Mouse (Mus musculus): Measurements from ENCODE around the gene Oaf. TPM values are rescaled to one million over a fixed set of nuclear protein-coding genes. Genes with fewer than 3 reads are reported as not detected.

The Oaf gene
- polyA plus RNA-seq (2015; fragmentation: Nextera tagmentation; extraction: Ambion mirVana), result 48.9 and 54.2 TPM in 2 replicates

DNA sequence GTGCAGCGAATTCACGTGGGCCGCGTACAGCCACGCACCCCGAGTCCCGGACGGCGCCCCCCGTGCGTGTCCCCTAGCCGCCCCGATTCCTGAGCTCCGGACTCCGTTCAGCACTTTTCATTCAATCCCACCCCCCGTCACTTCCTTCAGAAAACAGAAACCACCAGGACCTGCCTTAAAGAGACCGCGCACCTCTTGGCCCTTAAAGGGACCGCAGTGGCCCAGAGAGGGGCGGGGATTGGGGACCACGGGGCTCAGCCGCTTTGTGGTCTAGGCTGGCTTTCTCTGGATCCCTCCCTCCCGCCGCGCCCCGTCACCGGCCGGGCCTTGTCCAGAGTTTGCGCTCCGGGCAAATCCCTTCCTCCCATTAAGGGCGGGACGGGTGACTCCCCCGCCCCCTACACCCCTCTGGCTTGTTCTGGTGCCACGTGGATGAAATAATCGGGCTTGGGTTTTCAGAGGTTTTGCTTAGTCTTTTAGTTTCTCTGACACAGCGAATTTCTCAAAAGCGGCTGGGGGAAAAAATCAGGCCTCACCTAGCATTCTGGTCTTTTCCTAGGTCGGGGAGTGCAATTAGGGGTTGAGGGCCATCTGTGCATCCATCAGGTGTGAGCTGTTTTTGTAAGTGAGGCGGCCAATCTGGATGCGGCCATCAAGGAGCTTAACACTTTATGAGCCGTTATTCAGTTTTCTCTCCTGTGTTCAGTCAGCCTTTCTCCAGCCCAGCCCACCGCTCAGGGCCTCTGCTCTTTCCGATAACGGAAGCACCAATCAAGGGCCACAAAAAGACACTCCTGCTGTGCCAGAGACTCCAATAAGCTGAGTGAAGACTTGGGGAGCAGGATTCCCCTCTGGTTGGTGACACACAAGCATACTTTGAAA, at the start of gene Oaf:
Gene Oaf (minus strand): TSS at position 200 of the 882 bp plus-strand sequence.
- H3K4me2 ChIP-seq, result peak within 1 kb of the TSS; percentile 85
- peaks cover 40% of the 10 kb centered on the region for H3K4me1 ChIP-seq
- H3K4me3 ChIP-seq, result peak within 1 kb of the TSS; percentile 90
- no peaks in the 10 kb centered on the region for H3K27me3 ChIP-seq
- WGBS, result 2% methylated on average over 43 of the region's 44 CpGs
- peak within 1 kb of the TSS; percentile 90 for H3K27ac ChIP-seq
- H3K9me3 ChIP-seq, result no peaks in the 10 kb centered on the region
- ATAC-seq (ENCODE audit: borderline replicate concordance, extremely low read depth, low FRiP score, low TSS enrichment), result peak; percentile 93
- H3K9ac ChIP-seq, result peak within 1 kb of the TSS; percentile 80
- no peaks in the 10 kb centered on the region for H3K36me3 ChIP-seq

- Histone ChIP-seq H3K27me3 (peaks cover 4% of the 10 kb centered on the region; the same call in 1 of the 2 replicates), H3K4me2 (peak overlapping the region; percentile 35), H3K9me3 (no peaks in the 10 kb centered on the region), H3K9ac (no peak overlapping the region), H3K27ac (no peak overlapping the region), H3K36me3 (no peaks in the 10 kb centered on the region), H3K4me3 (no peak overlapping the region), H3K4me1 (0 out of 2 replicates have a peak, but pooled peaks cover 2% of the 10 kb centered on the region)
- 2% methylated on average over 20 of the region's 20 CpGs for WGBS
- 0 out of 2 replicates have a peak, but pooled peaks have one; percentile 32 for ATAC-seq (ENCODE audit: borderline replicate concordance, extremely low read depth, low FRiP score, low TSS enrichment)
Measured at GRCm38 (mm10) chr9:43286870-43287269, 47.2 kb upstream of the Oaf start.

DNA sequence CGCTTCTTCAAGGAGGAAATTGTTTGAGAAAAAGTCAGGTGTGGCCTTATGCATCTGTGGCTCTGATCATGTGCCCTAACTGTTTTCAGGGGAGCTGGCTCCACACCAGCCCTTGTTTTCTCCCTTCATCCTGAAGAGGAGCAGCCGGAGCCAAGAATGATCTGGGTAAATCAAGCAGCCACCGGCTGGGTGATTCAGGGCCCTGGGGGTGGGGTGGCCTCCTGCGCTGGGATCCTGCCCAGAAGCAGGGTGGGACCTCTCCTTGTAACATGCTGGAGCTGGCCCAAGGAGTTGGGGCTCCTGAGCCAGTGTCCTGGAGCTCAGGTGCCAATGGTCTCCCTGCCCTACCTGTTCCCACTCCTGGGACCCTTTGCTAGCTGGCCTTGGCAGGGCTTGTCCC, 45.6 kb upstream of the Oaf start:
- no peak overlapping the region for H3K9ac ChIP-seq
- H3K4me3 ChIP-seq, result no peak overlapping the region
- 81% methylated on average over 4 of the region's 4 CpGs for WGBS
- H3K9me3 ChIP-seq, result no peaks in the 10 kb centered on the region
- no peak for ATAC-seq (ENCODE audit: borderline replicate concordance, extremely low read depth, low FRiP score, low TSS enrichment)
- H3K4me1 ChIP-seq, result 0 out of 2 replicates have a peak, but pooled peaks cover 2% of the 10 kb centered on the region
- no peak overlapping the region for H3K27ac ChIP-seq
- H3K36me3 ChIP-seq, result no peaks in the 10 kb centered on the region
- H3K4me2 ChIP-seq, result no peak overlapping the region
- peaks cover 4% of the 10 kb centered on the region; the same call in 1 of the 2 replicates for H3K27me3 ChIP-seq

GRCm38 (mm10) chr9:43284284-43284683, 44.6 kb upstream of the Oaf start:
- H3K4me2 ChIP-seq, result no peak overlapping the region
- peak; percentile 91 for ATAC-seq (ENCODE audit: borderline replicate concordance, extremely low read depth, low FRiP score, low TSS enrichment)

GRCm38 (mm10) chr9:43273735-43274134, 34.0 kb upstream of the Oaf start:
- 65% methylated on average over 9 of the region's 9 CpGs for WGBS
- peaks cover 8% of the 10 kb centered on the region; the same call in 1 of the 2 replicates for H3K4me1 ChIP-seq
- H3K9me3 ChIP-seq, result no peaks in the 10 kb centered on the region
- ATAC-seq (ENCODE audit: borderline replicate concordance, extremely low read depth, low FRiP score, low TSS enrichment), result no peak
- no peak overlapping the region for H3K27ac ChIP-seq
- no peak overlapping the region for H3K9ac ChIP-seq
- H3K36me3 ChIP-seq, result no peaks in the 10 kb centered on the region
- H3K4me2 ChIP-seq, result no peak overlapping the region
- H3K4me3 ChIP-seq, result no peak overlapping the region
- H3K27me3 ChIP-seq, result peaks cover 21% of the 10 kb centered on the region

More at GRCm38 (mm10) chr9:43284284-43284683, 44.6 kb upstream of the Oaf start:
- peaks cover 4% of the 10 kb centered on the region; the same call in 1 of the 2 replicates for H3K27me3 ChIP-seq
- no peaks in the 10 kb centered on the region for H3K9me3 ChIP-seq
- no peak overlapping the region for H3K9ac ChIP-seq
- no peak overlapping the region for H3K4me3 ChIP-seq
- WGBS, result 7% methylated on average over 6 of the region's 6 CpGs
- no peaks in the 10 kb centered on the region for H3K36me3 ChIP-seq
- 0 out of 2 replicates have a peak, but pooled peaks cover 2% of the 10 kb centered on the region for H3K4me1 ChIP-seq
- no peak overlapping the region for H3K27ac ChIP-seq

DNA sequence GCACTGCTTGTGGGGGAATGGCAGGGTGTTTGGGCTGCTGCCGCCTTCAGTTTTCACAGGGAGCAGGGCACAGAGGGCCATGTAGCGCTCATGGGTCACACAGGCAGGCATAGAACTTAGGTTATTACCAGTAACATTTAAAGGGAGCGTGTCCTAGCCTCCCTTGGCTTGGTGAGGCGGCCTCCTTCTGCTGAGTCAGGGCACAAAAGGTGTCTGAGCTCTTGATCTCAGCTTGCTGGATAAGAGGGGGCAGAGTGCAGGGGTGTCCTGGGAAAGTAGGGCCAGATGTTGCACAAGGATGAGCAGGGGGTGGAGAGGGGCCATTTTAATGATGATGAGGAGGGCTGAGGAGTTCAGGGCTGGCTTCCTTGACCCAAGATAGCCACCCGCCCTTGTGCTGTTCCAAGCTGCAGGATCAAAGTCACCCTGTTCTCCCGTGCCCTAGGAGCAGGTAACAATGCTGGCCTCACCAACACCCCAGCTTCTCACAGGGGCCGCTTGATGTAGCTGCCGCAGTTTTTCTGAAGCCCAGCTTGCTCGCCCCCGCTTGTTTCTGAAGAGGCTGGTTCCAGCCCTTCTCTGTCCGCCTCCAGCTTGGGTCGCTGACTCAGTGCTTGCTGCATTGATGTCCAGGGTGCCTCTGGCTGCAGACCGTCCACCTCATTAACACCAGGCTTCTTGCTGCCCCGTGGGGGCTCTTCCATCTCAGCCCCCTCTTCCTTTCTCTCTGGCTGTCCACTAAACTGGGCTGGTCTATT, 32.2 kb upstream of the Oaf start:
- Histone ChIP-seq H3K27ac (no peak overlapping the region), H3K9ac (no peak overlapping the region), H3K4me1 (peaks cover 8% of the 10 kb centered on the region; the same call in 1 of the 2 replicates), H3K4me2 (no peak overlapping the region), H3K27me3 (peaks cover 21% of the 10 kb centered on the region), H3K36me3 (no peaks in the 10 kb centered on the region), H3K4me3 (no peak overlapping the region), H3K9me3 (no peaks in the 10 kb centered on the region)
- WGBS, result 67% methylated on average over 14 of the region's 14 CpGs
- ATAC-seq (ENCODE audit: borderline replicate concordance, extremely low read depth, low FRiP score, low TSS enrichment), result no peak

DNA sequence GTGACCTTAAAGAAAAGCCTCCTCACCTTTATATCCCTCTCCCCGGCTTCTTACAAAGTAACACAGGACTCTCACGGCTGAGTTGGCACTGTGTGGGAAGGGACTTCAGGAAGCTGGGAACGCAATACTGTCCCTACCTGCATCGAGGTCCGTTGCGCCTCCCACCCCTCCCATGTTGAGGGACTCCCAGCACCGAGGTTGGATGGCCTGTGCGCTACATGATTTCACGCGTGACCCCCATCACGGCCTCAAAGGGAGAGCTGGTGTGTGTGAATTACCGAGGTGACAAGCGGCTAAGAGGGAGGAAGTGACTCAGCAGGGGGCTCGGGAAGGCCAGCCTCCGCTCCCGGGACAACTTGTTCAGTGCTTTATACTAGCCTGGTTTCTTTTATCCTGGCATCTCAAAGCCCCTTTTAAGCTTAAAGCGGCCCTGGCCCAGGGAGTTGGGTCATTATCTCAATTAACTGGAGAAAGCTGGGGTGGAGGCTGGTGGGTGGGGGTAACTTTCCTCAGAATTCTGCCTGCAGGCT, 31.1 kb upstream of the Oaf start:
- H3K9me3 ChIP-seq, result no peaks in the 10 kb centered on the region
- 10% methylated on average over 17 of the region's 17 CpGs for WGBS
- H3K4me3 ChIP-seq, result 0 out of 2 replicates have a peak overlapping the region, but pooled peaks have one; percentile 6
- H3K4me2 ChIP-seq, result peak overlapping the region; percentile 40
- no peak for ATAC-seq (ENCODE audit: borderline replicate concordance, extremely low read depth, low FRiP score, low TSS enrichment)
- H3K36me3 ChIP-seq, result no peaks in the 10 kb centered on the region
- no peak overlapping the region for H3K27ac ChIP-seq
- H3K4me1 ChIP-seq, result peaks cover 8% of the 10 kb centered on the region; the same call in 1 of the 2 replicates
- H3K9ac ChIP-seq, result no peak overlapping the region
- H3K27me3 ChIP-seq, result peaks cover 21% of the 10 kb centered on the region

GRCm38 (mm10) chr9:43269166-43269565, 29.5 kb upstream of the Oaf start:
- H3K27ac ChIP-seq, result no peak overlapping the region
- ATAC-seq (ENCODE audit: borderline replicate concordance, extremely low read depth, low FRiP score, low TSS enrichment), result no peak
- H3K27me3 ChIP-seq, result peaks cover 21% of the 10 kb centered on the region
- H3K36me3 ChIP-seq, result no peaks in the 10 kb centered on the region
- no peak overlapping the region for H3K4me3 ChIP-seq
- peaks cover 9% of the 10 kb centered on the region for H3K4me1 ChIP-seq
- WGBS, result 31% methylated on average over 8 of the region's 8 CpGs
- no peaks in the 10 kb centered on the region for H3K9me3 ChIP-seq
- H3K9ac ChIP-seq, result no peak overlapping the region
- no peak overlapping the region for H3K4me2 ChIP-seq

DNA sequence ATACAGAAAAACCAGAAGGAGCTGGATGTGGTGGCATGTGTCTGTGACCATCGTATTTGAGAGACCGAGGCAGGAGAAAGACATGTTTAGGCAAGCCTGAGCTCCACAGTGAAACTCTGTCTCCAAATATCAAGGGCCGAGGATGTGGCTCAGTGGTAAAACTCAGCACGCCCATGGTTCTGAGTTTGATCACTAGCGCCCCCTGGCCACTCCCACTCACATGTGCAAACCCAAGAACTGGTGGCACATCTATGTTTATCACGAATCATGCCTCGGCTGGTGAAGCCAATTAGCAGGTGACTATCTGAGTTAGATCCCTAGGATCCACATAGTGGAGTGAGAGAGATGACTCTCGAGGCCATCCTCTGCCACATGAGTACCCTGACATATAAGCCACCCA, 27.6 kb upstream of the Oaf start:
- Histone ChIP-seq H3K36me3 (no peaks in the 10 kb centered on the region), H3K27me3 (peaks cover 21% of the 10 kb centered on the region), H3K4me2 (no peak overlapping the region), H3K9me3 (no peaks in the 10 kb centered on the region), H3K4me3 (no peak overlapping the region), H3K4me1 (peaks cover 27% of the 10 kb centered on the region), H3K27ac (no peak overlapping the region), H3K9ac (no peak overlapping the region)
- ATAC-seq (ENCODE audit: borderline replicate concordance, extremely low read depth, low FRiP score, low TSS enrichment), result no peak
- 73% methylated on average over 8 of the region's 8 CpGs for WGBS

DNA sequence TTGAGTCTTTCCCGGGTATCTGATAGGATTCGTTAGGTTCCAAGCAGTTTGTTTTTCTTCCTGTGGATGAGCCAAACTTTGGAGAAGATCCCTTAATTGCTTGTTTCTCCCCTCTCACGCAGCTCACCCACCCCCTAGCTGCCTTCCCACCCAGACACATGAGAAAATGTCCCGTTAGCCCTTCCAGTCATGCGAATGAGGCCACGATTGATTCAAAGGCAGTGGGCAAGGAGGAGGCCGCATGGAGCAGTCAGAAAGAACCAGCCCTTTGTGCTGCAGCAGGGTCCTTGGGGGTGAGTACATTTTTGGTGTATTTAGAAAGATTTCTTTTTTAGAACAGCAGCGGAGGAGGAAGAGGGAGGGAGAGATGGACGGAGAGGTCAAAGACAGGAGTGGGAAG, 25.5 kb upstream of the Oaf start:
- no peak overlapping the region for H3K9ac ChIP-seq
- peaks cover 3% of the 10 kb centered on the region; the same call in 1 of the 2 replicates for H3K27me3 ChIP-seq
- H3K36me3 ChIP-seq, result no peaks in the 10 kb centered on the region
- H3K4me2 ChIP-seq, result no peak overlapping the region
- WGBS, result 63% methylated on average over 9 of the region's 9 CpGs
- H3K4me1 ChIP-seq, result peaks cover 27% of the 10 kb centered on the region
- H3K4me3 ChIP-seq, result no peak overlapping the region
- no peaks in the 10 kb centered on the region for H3K9me3 ChIP-seq
- H3K27ac ChIP-seq, result no peak overlapping the region
- ATAC-seq (ENCODE audit: borderline replicate concordance, extremely low read depth, low FRiP score, low TSS enrichment), result no peak

DNA sequence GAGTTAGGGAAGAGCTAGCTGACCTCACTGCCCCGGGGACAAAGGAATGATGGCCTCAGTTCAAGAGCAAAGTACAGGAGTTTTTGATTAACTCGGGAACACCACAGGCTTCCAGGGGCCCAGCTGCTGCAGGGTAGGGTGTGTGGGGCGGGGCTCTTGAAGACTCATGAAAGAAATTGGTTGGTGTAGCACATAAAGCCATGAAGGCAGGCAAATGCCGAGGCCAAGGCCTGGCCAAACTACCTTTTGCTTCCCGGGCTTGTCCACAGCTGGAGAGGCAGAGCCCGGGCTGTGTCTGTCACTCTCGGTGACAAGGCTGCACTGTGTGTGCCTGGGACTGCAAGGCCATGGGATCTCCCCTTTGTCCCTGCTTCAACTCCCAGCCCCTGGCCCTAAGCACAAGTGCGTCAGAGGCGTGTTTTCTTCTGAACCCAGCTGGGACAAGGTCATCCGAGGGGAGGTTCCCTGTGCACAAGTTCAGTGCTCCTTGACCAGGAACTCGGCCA, 24.3 kb upstream of the Oaf start:
- Histone ChIP-seq H3K36me3 (no peaks in the 10 kb centered on the region), H3K4me1 (peaks cover 27% of the 10 kb centered on the region), H3K4me2 (no peak overlapping the region), H3K9ac (no peak overlapping the region), H3K9me3 (no peaks in the 10 kb centered on the region), H3K27ac (peak overlapping the region; percentile 95; the same call in 1 of the 2 replicates), H3K4me3 (no peak overlapping the region), H3K27me3 (no peaks in the 10 kb centered on the region)
- no peak for ATAC-seq (ENCODE audit: borderline replicate concordance, extremely low read depth, low FRiP score, low TSS enrichment)
- 31% methylated on average over 11 of the region's 11 CpGs for WGBS
